Mouse (Mus musculus): Measurements from ENCODE around the gene Pdrg1. TPM values are rescaled to one million over a fixed set of nuclear protein-coding genes. Genes with fewer than 3 reads are reported as not detected.

Pdrg1 gene
- total and polyA plus RNA-seq, 3 experiments, result 117 to 127 (median 125) TPM

DNA sequence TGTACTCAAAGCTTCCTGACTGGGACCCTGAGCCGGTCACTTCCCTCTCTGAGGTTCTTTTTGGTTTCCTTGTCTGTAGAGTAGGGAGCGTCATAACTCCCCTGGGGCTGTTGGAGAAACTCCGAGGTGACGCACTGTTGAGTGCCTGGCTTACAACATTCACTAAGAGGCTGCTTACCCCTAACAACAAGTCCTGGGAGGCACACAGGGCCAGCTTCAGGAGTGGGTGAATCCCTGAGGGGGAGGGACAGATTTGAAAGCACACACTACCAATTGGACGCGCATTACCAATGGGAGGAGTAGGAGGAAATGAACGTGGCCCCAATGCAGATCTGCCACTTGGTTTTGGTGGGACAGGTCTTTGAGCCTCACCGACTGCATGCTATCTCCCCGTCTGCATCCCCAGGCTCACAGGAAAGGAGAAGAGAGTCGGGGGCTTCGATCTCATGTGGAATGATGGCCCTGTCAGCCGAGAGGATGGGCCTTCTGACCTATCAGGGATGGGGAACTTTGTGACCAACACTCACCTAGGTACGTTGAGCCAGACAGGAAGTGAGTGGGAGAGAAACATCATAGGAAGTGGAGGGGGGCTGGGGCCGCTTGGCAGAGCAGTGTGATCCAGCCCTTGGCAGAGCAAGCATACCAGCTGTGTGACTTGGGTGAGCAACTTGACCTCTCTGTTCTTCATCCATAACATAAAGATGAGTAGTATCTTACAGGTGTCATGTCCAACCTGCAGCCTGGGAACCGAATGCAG lies 12.6 kb downstream of the Pdrg1 start:
- 61% methylated on average over 15 of the region's 15 CpGs for WGBS
- no peaks in the 10 kb centered on the region for H3K4me1 ChIP-seq (ENCODE audit: control insufficient read depth, insufficient read depth, low read length)
- H3K27ac ChIP-seq, result no peak overlapping the region
- intact Hi-C loops (cut with DNase I), result no loop called here
- no peak overlapping the region for H3K4me3 ChIP-seq
- H3K9ac ChIP-seq (ENCODE audit: low read depth, low read length), result no peak overlapping the region
- DNase-seq, result no peak
- H3K79me2 ChIP-seq (replicated peaks; ENCODE audit: control insufficient read depth, insufficient read depth, low read length), result no peaks in the 10 kb centered on the region
- no peaks in the 10 kb centered on the region for H3K27me3 ChIP-seq (ENCODE audit: control insufficient read depth, insufficient read depth, low read length)
- TF ChIP-seq POLR2A (IDR thresholded peaks at IDR 0.05; ENCODE audit: insufficient read depth, low read depth, low read length), result no peak
- no peak for TF ChIP-seq CTCF (IDR thresholded peaks at IDR 0.05)
- no peak for TF ChIP-seq EP300 (IDR thresholded peaks at IDR 0.05; ENCODE audit: insufficient read depth, low read depth, low read length)
- no peaks in the 10 kb centered on the region for H3K36me3 ChIP-seq (ENCODE audit: control insufficient read depth, insufficient read depth, low read length)

- no peak overlapping the region for H3K27ac ChIP-seq
- H3K4me3 ChIP-seq, result no peak overlapping the region
- DNase-seq, result no peak
- WGBS, result 65% methylated on average over 4 of the region's 4 CpGs
- H3K4me1 ChIP-seq (ENCODE audit: control insufficient read depth, insufficient read depth, low read length), result no peaks in the 10 kb centered on the region
- H3K9ac ChIP-seq (ENCODE audit: low read depth, low read length), result no peak overlapping the region
- H3K36me3 ChIP-seq (ENCODE audit: control insufficient read depth, insufficient read depth, low read length), result no peaks in the 10 kb centered on the region
- no peaks in the 10 kb centered on the region for H3K27me3 ChIP-seq (ENCODE audit: control insufficient read depth, insufficient read depth, low read length)
- no peak for TF ChIP-seq POLR2A (IDR thresholded peaks at IDR 0.05; ENCODE audit: insufficient read depth, low read depth, low read length)
- no peak for TF ChIP-seq EP300 (IDR thresholded peaks at IDR 0.05; ENCODE audit: insufficient read depth, low read depth, low read length)
- TF ChIP-seq CTCF (IDR thresholded peaks at IDR 0.05), result no peak
- H3K79me2 ChIP-seq (replicated peaks; ENCODE audit: control insufficient read depth, insufficient read depth, low read length), result no peaks in the 10 kb centered on the region
- intact Hi-C loops (cut with DNase I), result no loop called here
Observed at GRCm38 (mm10) chr2:152997046-152997445, 18.2 kb downstream of the Pdrg1 start.

- Histone ChIP-seq H3K27me3 (ENCODE audit: control insufficient read depth, insufficient read depth, low read length) (no peaks in the 10 kb centered on the region), H3K36me3 (ENCODE audit: control insufficient read depth, insufficient read depth, low read length) (no peaks in the 10 kb centered on the region), H3K9ac (ENCODE audit: low read depth, low read length) (no peak overlapping the region), H3K4me3 (no peak overlapping the region), H3K79me2 (replicated peaks; ENCODE audit: control insufficient read depth, insufficient read depth, low read length) (no peaks in the 10 kb centered on the region), H3K27ac (no peak overlapping the region), H3K4me1 (ENCODE audit: control insufficient read depth, insufficient read depth, low read length) (no peaks in the 10 kb centered on the region)
- intact Hi-C loops (cut with DNase I), result no loop called here
- no peak for DNase-seq
- no peak for TF ChIP-seq CTCF (IDR thresholded peaks at IDR 0.05)
- TF ChIP-seq EP300 (IDR thresholded peaks at IDR 0.05; ENCODE audit: insufficient read depth, low read depth, low read length), result no peak
- no peak for TF ChIP-seq POLR2A (IDR thresholded peaks at IDR 0.05; ENCODE audit: insufficient read depth, low read depth, low read length)
- 74% methylated on average over 9 of the region's 9 CpGs for WGBS
Observed at GRCm38 (mm10) chr2:152991529-152991928, 23.7 kb downstream of the Pdrg1 start.

DNA sequence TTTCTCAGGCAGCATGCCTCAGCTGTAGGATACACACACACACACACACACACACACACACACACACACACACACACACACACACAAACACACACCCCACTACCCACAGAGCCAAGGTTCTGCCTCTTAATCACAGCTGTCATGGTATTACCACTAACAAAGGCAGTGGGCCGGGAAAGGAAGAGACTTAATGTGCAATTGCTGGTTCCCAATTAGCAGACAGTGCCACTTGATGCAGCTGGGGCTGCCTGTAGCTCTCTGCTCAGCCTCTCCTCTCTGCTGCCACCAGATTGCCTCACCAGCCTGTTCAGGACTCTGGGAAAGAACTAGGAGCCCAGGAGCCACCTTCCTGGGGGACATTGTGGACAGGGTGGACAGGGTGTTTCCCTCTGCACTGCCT lies 29.6 kb downstream of the Pdrg1 start:
- Histone ChIP-seq H3K4me3 (no peak overlapping the region), H3K4me1 (ENCODE audit: control insufficient read depth, insufficient read depth, low read length) (no peaks in the 10 kb centered on the region), H3K27ac (no peak overlapping the region), H3K36me3 (ENCODE audit: control insufficient read depth, insufficient read depth, low read length) (no peaks in the 10 kb centered on the region), H3K27me3 (ENCODE audit: control insufficient read depth, insufficient read depth, low read length) (no peaks in the 10 kb centered on the region), H3K79me2 (replicated peaks; ENCODE audit: control insufficient read depth, insufficient read depth, low read length) (no peaks in the 10 kb centered on the region), H3K9ac (ENCODE audit: low read depth, low read length) (no peak overlapping the region)
- intact Hi-C loops (cut with DNase I), result no loop called here
- WGBS, result 58% methylated on average over 1 of the region's 1 CpGs
- TF ChIP-seq CTCF (IDR thresholded peaks at IDR 0.05), result no peak
- TF ChIP-seq POLR2A (IDR thresholded peaks at IDR 0.05; ENCODE audit: insufficient read depth, low read depth, low read length), result no peak
- TF ChIP-seq EP300 (IDR thresholded peaks at IDR 0.05; ENCODE audit: insufficient read depth, low read depth, low read length), result no peak
- DNase-seq, result no peak

DNA sequence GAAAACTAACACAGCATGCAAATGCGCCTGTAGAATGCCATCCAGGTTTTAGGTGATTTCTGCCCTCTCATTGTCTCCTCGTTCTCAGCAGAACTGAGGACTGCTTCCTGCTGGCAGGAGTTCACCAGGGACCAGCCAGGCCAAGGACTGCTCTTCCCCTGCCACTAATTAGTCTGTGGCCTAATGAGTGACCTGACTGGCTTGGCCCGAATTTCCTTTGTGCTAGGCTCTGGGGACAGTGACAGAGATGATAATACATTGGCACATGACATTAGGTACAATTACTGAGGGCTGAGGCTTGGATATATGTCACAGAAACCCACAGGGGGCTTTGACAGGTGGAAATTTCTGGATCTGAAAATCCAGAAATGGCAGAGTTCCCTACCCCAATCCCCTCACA lies 38.2 kb downstream of the Pdrg1 start:
- DNase-seq, result no peak
- H3K79me2 ChIP-seq (replicated peaks; ENCODE audit: control insufficient read depth, insufficient read depth, low read length), result no peaks in the 10 kb centered on the region
- H3K9ac ChIP-seq (ENCODE audit: low read depth, low read length), result no peak overlapping the region
- H3K27me3 ChIP-seq (ENCODE audit: control insufficient read depth, insufficient read depth, low read length), result no peaks in the 10 kb centered on the region
- no peak for TF ChIP-seq CTCF (IDR thresholded peaks at IDR 0.05)
- no peak for TF ChIP-seq POLR2A (IDR thresholded peaks at IDR 0.05; ENCODE audit: insufficient read depth, low read depth, low read length)
- no peak for TF ChIP-seq EP300 (IDR thresholded peaks at IDR 0.05; ENCODE audit: insufficient read depth, low read depth, low read length)
- no peak overlapping the region for H3K27ac ChIP-seq
- H3K4me1 ChIP-seq (ENCODE audit: control insufficient read depth, insufficient read depth, low read length), result no peaks in the 10 kb centered on the region
- intact Hi-C loops (cut with DNase I), result no loop called here
- no peak overlapping the region for H3K4me3 ChIP-seq
- WGBS, result 50% methylated on average over 3 of the region's 3 CpGs
- H3K36me3 ChIP-seq (ENCODE audit: control insufficient read depth, insufficient read depth, low read length), result no peaks in the 10 kb centered on the region

DNA sequence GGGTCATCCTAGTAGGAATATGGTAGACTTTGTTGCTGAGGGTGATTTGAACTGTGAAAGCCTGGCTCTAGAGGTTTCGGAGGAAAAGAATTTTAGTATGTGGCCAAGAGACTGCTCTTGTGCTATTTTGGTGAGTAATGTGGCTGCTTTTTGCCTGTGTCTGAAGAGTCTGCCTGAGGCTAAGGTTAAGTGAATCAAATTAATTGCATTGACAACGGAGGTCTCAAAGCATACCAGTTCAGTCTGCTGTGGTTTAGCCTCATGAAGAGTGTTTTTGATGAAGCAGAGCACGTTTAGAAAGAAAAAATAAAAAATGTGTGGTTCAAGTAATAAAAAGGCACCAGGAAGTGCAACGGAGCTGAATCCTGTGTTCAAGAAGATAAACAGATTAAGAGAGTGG lies 49.7 kb downstream of the Pdrg1 start:
- no peaks in the 10 kb centered on the region for H3K4me1 ChIP-seq (ENCODE audit: control insufficient read depth, insufficient read depth, low read length)
- no peaks in the 10 kb centered on the region for H3K36me3 ChIP-seq (ENCODE audit: control insufficient read depth, insufficient read depth, low read length)
- TF ChIP-seq POLR2A (IDR thresholded peaks at IDR 0.05; ENCODE audit: insufficient read depth, low read depth, low read length) (no peak), EP300 (IDR thresholded peaks at IDR 0.05; ENCODE audit: insufficient read depth, low read depth, low read length) (no peak), CTCF (IDR thresholded peaks at IDR 0.05) (no peak)
- H3K27ac ChIP-seq, result no peak overlapping the region
- intact Hi-C loops (cut with DNase I), result no loop called here
- H3K27me3 ChIP-seq (ENCODE audit: control insufficient read depth, insufficient read depth, low read length), result no peaks in the 10 kb centered on the region
- H3K79me2 ChIP-seq (replicated peaks; ENCODE audit: control insufficient read depth, insufficient read depth, low read length), result no peaks in the 10 kb centered on the region
- H3K9ac ChIP-seq (ENCODE audit: low read depth, low read length), result no peak overlapping the region
- WGBS, result 60% methylated on average over 4 of the region's 4 CpGs
- no peak overlapping the region for H3K4me3 ChIP-seq
- DNase-seq, result no peak
